Mouse (Mus musculus) limb, embryonic 10.5 days (tissue): ENCODE results near the gene Ring1. TPM values are rescaled to one million over a fixed set of nuclear protein-coding genes. Genes with fewer than 3 reads are reported as not detected.
"Not testable (repeated sequence)": the region's sequence is repeated elsewhere in the genome, so short reads cannot be mapped to it uniquely, and the experiment has no call there.

ENCODE experiments used
- DNase-seq: peaks from one replicate; pipeline ENCODE4 v3.0.0-alpha.2; 2017; ENCODE audit warnings: low spot score
- H3K27ac ChIP-seq: fragments of 300-500 bp; sonication (generic); 2 replicates; pipeline ENCODE4 v1.5.1; 2016; ENCODE audit warnings: mild to moderate bottlenecking
- H3K27me3 ChIP-seq: fragments of 300-500 bp; sonication (generic); 2 replicates; pipeline ENCODE4 v1.6.1; 2016; ENCODE audit warnings: low read depth, mild to moderate bottlenecking; ENCODE audit not compliant: poor library complexity, severe bottlenecking
- H3K36me3 ChIP-seq: fragments of 300-500 bp; sonication (generic); 2 replicates; pipeline ENCODE4 v1.6.1; 2016; ENCODE audit warnings: mild to moderate bottlenecking, moderate library complexity
- H3K4me1 ChIP-seq: fragments of 300-500 bp; sonication (generic); 2 replicates; pipeline ENCODE4 v1.6.1; 2016
- H3K4me3 ChIP-seq: fragments of 300-500 bp; sonication (generic); 2 replicates; pipeline ENCODE4 v1.5.1; 2016; ENCODE audit warnings: mild to moderate bottlenecking, moderate library complexity
- H3K9me3 ChIP-seq: fragments of 300-500 bp; sonication (generic); replicated peaks from 2 replicates; pipeline ENCODE4 v1.6.1; 2016; ENCODE audit warnings: mild to moderate bottlenecking
- WGBS: fragments of 180-500 bp; shearing (Covaris S2); methylation state at CpG from one replicate; pipeline ENCODE4 v1.1.7; 2016; 5-methylcytosine and 5-hydroxymethylcytosine counted together
- polyA plus RNA-seq: library from polyadenylated mRNA; unstranded; fragments of >200 nt; fragmentation: Nextera tagmentation; extraction: Ambion mirVana; gene quantifications from 2 replicates; pipeline ENCODE4 v1.2.1, GENCODE M21; 2016

Ring1 gene
- polyA plus RNA-seq, 1 experiment from 2014 or later: 15.0 TPM

DNA sequence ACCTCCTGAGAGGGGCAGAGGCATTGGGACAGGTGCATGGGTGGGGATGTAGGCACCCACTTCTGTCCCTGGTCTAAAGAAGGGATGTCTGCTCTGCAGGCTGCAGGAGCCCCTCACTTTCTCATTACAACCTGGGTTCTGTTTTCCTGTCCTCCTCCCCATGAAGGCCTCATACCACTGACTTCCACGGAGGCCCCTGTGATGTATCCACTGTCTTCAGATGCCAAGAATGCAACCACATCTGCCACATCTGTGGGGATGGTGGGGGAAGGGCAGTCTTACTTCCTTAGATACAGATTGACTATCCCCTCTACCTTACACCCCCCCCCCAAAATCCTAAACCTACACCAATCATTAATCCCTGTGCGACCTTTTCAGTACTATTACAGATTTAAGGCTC lies 1.7 kb upstream of the Ring1 start:
- no peaks in the 10 kb centered on the region for H3K27me3 ChIP-seq
- peaks cover 78% of the 10 kb centered on the region for H3K4me1 ChIP-seq
- DNase-seq: no peak
- no peaks in the 10 kb centered on the region for H3K9me3 ChIP-seq
- peak overlapping the region; percentile 98 for H3K27ac ChIP-seq
- 35% methylated on average over 2 of the region's 2 CpGs for WGBS
- H3K36me3 ChIP-seq: peaks cover 55% of the 10 kb centered on the region
- H3K4me3 ChIP-seq: peak overlapping the region; percentile 77

DNA sequence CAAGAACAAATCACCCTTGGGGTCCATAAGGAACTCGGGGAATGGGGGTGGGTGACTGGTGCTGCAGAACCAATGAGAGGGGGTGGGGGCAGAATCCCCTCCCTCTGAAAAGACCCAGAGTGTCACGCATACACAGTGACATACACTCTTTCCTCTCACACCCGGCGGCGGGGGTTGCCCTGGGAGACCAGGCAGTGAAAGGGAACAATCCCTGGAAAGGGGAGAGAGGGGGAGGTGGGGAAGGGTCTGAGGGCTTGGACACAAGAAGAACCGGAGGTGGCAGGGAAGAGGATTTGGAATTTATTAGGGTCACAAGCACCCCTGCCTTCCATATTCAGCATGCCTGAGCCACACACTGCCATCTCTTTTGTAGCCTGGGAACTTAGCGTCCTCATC lies 1.3 kb upstream of the Ring1 start:
- Histone ChIP-seq H3K27ac (peak overlapping the region; percentile 98), H3K4me3 (peak overlapping the region; percentile 77), H3K9me3 (no peaks in the 10 kb centered on the region), H3K27me3 (no peaks in the 10 kb centered on the region), H3K36me3 (peaks cover 59% of the 10 kb centered on the region), H3K4me1 (peaks cover 77% of the 10 kb centered on the region)
- WGBS: 9% methylated on average over 7 of the region's 7 CpGs
- DNase-seq: no peak

DNA sequence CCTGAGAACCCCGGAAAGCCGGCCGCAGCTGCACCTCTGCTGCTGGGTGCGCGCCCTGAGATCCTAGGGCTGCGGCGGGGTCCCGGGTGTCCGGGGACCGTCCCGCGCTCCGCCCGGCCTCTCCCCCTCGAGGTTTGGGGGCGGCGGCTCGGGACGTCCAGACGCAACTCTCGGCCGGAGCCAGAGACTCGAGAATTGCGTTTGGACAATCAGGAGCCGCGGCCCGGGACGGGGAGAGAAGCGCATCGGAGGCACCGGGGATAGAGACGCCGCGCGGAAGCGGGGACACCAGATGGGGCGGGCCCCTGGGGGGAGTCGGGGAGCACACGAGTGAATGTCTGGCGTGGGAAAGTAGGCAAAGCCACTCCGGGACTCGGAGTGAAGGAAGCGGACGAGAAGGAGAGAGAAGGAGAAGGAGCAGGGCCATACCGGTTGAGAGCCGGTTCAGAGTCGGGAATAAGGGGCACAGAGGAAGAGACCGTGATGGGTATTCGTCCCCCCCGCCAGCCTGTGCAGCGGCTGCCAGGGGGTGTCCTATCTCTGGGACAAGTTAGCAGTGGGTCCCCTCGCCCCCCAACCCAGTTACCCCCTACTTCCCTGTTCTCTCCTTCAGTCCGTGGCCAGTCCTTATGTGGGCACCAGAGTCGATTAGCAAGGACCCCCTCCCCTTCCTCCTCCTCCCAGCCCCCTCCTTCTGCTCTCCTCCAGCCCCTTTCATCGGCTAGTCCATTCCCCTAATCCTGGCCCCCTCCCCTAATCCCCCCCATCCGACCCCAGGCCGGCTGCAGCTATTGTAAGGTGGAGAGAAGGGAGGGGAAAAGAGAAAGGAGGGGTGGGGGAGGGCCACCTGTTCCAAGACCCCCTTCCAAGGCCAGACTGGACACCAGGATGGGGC lies 628 bp upstream of the Ring1 start:
- H3K4me3 ChIP-seq: peak overlapping the region; percentile 77
- WGBS: 1% methylated on average over 57 of the region's 57 CpGs
- H3K27me3 ChIP-seq: no peaks in the 10 kb centered on the region
- H3K36me3 ChIP-seq: peaks cover 58% of the 10 kb centered on the region
- peak; percentile 76 for DNase-seq
- H3K27ac ChIP-seq: peak overlapping the region; percentile 98
- H3K4me1 ChIP-seq: peaks cover 70% of the 10 kb centered on the region
- 0 out of 2 replicates have a peak, but pooled peaks cover 2% of the 10 kb centered on the region for H3K9me3 ChIP-seq

DNA sequence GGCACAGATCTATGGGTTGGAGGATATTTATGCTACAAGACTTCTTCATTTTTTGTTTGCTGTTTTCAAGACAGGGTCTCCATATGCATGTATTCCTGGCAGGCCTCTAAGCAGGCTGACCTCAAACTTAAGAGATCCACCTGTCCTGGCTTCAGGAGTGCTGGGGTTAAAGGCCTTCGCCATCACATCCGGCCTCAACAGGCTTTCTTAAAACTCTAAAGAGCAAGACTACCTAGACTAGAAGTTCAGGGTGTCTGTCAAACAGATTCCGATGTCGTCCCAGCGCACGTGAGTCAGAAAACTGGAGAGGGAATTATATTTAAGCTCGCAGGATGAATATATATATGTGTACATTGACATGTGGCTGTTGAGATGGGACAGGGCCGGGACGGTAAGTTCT lies 802 bp downstream of the Ring1 start:
- H3K36me3 ChIP-seq: peaks cover 48% of the 10 kb centered on the region
- H3K27ac ChIP-seq: peak overlapping the region; percentile 98; the same call in 1 of the 2 replicates

DNA sequence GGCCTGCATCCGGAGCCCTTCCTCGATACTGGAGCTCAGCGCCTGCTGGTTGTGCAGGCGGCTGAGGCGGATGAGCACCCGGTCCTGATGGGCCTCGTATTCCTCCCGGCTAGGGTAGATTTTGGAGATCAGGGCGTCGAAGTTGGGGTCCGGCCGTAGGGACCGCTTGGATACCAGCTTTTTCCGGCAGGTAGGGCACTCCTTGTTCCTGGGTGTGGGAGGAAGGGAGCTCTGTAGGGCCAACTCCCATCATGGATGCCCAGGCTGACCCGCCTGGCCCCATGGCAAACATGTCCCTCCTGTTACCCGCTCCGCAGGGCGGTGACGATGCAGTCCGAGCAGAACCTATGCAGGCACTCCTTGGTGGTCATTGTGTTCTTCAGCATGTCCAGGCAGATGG lies 1.5 kb downstream of the Ring1 start:
- 96% methylated on average over 20 of the region's 20 CpGs for WGBS
- no peak overlapping the region for H3K27ac ChIP-seq
- H3K9me3 ChIP-seq: 0 out of 2 replicates have a peak, but pooled peaks cover 10% of the 10 kb centered on the region
- peaks cover 41% of the 10 kb centered on the region for H3K36me3 ChIP-seq
- DNase-seq: no peak
- 0 out of 2 replicates have a peak overlapping the region, but pooled peaks have one; percentile 2 for H3K4me3 ChIP-seq
- H3K27me3 ChIP-seq: no peaks in the 10 kb centered on the region
- peaks cover 49% of the 10 kb centered on the region for H3K4me1 ChIP-seq

More for the DNA sequence above, 802 bp downstream of the Ring1 start:
- no peaks in the 10 kb centered on the region for H3K27me3 ChIP-seq
- no peak for DNase-seq
- H3K9me3 ChIP-seq: 0 out of 2 replicates have a peak, but pooled peaks cover 10% of the 10 kb centered on the region
- peaks cover 56% of the 10 kb centered on the region for H3K4me1 ChIP-seq
- WGBS: 70% methylated on average over 9 of the region's 9 CpGs
- peak overlapping the region; percentile 77 for H3K4me3 ChIP-seq

DNA sequence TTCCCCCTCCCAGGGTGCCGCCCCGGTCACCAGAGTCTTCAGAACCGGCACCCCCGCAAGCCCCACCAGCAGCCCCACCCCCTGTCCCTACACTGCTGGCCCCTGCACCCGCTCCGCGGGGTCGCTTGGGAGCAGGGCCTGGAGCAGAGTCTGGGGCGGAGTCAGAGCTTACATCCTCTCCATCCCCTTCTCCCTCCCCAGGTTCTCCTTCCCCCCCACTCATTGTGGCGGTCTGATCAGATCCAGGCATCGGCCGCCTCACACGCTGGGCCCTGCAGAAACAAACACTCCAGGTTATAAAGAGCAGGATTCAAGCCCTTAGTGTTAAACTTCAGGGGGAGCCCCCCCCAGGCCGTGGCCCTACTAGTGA lies 2.1 kb downstream of the Ring1 start:
- 0 out of 2 replicates have a peak, but pooled peaks cover 10% of the 10 kb centered on the region for H3K9me3 ChIP-seq
- H3K4me1 ChIP-seq: peaks cover 43% of the 10 kb centered on the region
- peaks cover 36% of the 10 kb centered on the region for H3K36me3 ChIP-seq
- H3K27ac ChIP-seq: no peak overlapping the region
- WGBS: 91% methylated on average over 14 of the region's 14 CpGs
- DNase-seq: no peak
- 0 out of 2 replicates have a peak overlapping the region, but pooled peaks have one; percentile 6 for H3K4me3 ChIP-seq
- no peaks in the 10 kb centered on the region for H3K27me3 ChIP-seq

DNA sequence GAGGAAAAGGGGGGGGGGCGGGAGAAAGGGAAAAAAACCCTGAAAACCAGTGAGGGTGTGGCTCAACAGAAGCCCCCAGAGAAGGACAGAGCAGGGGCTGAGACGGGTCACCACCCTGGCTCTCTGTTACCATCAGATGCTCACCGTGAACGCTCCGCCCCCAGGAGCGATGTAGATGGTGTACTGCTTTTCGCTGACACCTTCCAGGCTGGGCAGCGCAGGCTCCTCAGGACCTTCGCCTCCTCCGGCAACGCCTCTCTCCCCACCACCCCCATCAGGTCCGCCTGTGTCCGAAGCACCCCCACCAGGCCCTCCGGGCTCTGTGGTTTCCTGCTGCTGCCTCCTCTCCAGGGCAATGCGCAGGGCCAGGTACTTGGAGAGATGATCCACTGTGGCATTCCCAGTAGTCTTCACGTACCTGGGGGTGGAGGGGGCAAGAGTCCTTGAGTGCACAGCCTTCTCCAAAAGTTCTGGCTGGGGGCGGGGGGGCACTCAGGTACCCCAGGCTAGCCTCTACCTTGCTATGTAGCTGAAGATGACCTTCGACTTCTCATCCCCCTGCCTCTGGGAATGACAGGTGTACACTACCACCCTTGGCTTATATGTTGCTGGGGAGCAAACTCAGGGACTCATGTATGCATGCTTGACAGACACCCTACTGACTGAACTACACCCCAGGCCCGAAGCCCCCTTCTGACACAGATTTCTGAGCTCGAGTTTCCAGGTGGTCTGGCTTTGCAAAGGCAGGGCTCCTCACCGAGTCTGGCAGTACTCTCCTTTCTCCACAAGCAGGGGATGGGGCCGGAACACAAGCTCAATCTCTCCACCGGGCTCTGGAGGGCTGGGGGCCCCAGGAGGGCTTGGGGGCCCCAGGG lies 2.7 kb downstream of the Ring1 start:
- H3K27ac ChIP-seq: no peak overlapping the region
- WGBS: 95% methylated on average over 23 of the region's 23 CpGs
- peaks cover 36% of the 10 kb centered on the region for H3K36me3 ChIP-seq
- 0 out of 2 replicates have a peak overlapping the region, but pooled peaks have one; percentile 6 for H3K4me3 ChIP-seq
- no peaks in the 10 kb centered on the region for H3K27me3 ChIP-seq
- DNase-seq: no peak
- H3K4me1 ChIP-seq: peaks cover 37% of the 10 kb centered on the region
- H3K9me3 ChIP-seq: 0 out of 2 replicates have a peak, but pooled peaks cover 10% of the 10 kb centered on the region

DNA sequence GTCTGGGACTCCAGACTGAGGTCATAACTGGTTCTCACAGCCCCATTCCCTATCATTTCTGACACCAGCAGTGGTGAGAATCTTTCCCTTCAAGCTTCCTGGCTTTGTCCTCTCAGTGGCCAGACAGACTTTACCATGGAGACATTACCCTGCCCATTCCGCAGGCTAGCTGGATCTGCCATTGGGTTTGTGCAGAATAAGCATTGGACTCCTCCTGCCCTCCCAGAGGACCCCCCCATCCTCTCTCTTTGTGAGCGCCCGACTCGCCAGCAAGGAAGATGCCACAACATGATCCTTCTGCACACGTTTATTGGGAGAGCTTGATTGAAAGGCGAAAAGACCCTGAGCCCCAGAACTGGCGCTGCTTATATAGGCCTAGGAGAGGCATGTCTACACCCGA lies 11.0 kb downstream of the Ring1 start:
- H3K4me3 ChIP-seq: no peak overlapping the region
- H3K27ac ChIP-seq: no peak overlapping the region
- H3K36me3 ChIP-seq: no peaks in the 10 kb centered on the region
- no peaks in the 10 kb centered on the region for H3K9me3 ChIP-seq
- H3K4me1 ChIP-seq: no peaks in the 10 kb centered on the region
- DNase-seq: no peak
- WGBS: 92% methylated on average over 8 of the region's 8 CpGs
- no peaks in the 10 kb centered on the region for H3K27me3 ChIP-seq

DNA sequence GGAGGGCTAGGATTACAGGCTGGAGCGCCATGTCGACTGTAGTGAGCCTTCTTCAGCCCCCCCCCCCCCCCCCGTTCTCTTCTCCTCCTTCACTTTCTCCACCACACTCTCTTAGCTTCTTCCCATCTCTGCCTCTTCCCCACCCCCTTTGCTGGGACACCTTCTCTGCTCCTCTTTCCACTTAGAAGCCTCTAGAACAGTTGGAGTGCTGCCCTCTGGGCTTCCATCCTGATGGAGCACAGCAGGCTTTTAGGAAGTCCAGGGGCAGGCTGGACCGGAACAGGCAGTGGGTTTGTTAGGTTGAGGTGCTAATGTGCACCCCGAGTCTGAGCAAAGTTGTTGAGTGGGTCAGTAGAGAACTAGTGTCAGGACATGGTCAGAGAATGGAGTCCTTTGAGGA lies 14.3 kb downstream of the Ring1 start:
- no peak for DNase-seq
- Histone ChIP-seq H3K27ac (no peak overlapping the region), H3K4me3 (no peak overlapping the region), H3K27me3 (no peaks in the 10 kb centered on the region), H3K36me3 (no peaks in the 10 kb centered on the region), H3K9me3 (no peaks in the 10 kb centered on the region), H3K4me1 (no peaks in the 10 kb centered on the region)
- 77% methylated on average over 5 of the region's 5 CpGs for WGBS

DNA sequence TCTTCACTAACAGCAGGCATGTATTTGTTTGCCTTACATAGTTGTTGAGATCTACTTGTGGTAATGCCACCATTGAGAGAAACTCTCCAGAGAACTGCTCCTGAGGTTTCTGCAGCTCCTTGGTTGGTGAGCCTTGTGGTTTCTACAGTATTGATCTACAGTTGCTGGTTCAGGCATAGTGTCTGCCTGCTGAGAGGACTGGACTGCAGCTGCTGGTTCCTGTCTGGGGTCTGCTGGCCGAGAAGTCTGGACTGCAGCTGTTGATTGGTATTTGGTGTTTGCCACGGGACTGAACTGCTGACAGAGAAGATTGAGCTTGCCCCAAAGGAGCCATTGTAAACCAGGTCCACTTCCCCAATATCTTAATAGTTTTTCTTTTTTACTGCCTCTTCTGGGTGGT lies 17.9 kb downstream of the Ring1 start:
- H3K9me3 ChIP-seq: no peaks in the 10 kb centered on the region
- no peak for DNase-seq
- WGBS: 47% methylated on average over 2 of the region's 2 CpGs
- no peaks in the 10 kb centered on the region for H3K36me3 ChIP-seq
- H3K27me3 ChIP-seq: peaks cover 15% of the 10 kb centered on the region
- H3K4me3 ChIP-seq: no peak overlapping the region
- no peak overlapping the region for H3K27ac ChIP-seq
- no peaks in the 10 kb centered on the region for H3K4me1 ChIP-seq

DNA sequence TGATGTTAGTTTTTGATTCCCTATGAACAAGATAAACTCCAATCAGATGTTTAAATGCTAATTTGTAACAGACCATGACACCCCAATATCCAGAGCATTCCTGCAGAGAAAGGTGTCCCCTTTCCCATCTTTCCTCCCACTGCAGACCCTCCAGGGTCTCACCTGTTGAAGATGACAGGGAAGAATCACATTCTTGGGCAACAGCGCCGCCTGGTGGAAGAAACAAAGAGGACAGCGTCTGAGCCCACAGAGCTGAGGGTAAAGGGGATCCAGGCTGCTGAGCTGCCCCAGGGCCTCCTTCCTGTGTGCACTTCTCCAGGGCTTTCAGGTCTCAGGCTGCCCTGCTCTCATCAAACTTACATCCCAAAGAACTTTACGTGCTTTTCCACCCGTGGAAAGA lies 21.1 kb downstream of the Ring1 start:
- Histone ChIP-seq H3K9me3 (no peaks in the 10 kb centered on the region), H3K27me3 (peaks cover 46% of the 10 kb centered on the region), H3K4me1 (peaks cover 14% of the 10 kb centered on the region), H3K4me3 (no peak overlapping the region), H3K36me3 (no peaks in the 10 kb centered on the region), H3K27ac (no peak overlapping the region)
- 6% methylated on average over 5 of the region's 5 CpGs for whole genome bisulfite sequencing
- DNase-seq: peak; percentile 71

DNA sequence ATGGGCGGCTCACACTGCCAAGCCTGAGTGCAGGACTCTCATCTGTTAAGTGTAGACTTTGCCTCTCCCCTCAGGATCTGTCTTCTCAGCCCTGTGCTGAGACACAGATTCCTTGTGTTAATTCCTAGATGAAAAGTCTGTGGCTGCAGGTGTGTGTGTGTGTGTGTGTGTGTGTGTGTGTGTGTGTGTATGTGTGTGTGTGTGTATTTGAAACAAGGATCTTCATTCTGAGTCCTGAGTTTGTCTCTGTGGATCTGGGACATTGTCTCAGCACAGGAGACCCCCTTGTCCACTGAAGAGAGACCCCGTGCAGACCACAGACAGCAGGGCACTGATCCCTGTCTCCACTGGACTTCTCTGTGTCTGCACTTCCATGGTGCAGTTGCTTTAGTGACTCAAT lies 23.7 kb downstream of the Ring1 start:
- peaks cover 14% of the 10 kb centered on the region for H3K4me1 ChIP-seq
- H3K9me3 ChIP-seq, H3K4me3 ChIP-seq, H3K36me3 ChIP-seq, H3K27ac ChIP-seq, DNase-seq: not testable (repeated sequence)
- 74% methylated on average over 2 of the region's 2 CpGs for WGBS
- peaks cover 63% of the 10 kb centered on the region for H3K27me3 ChIP-seq
